Mouse (Mus musculus) liver, embryonic 13.5 days (tissue): ENCODE measurements at regions not wholly inside any gene's neighbourhood (a gene's known extent, or its start where the extent isn't known, plus 50 kb on each side); places are given as distances from the start of the nearest gene placed in this dataset.

Source experiments
- ATAC-seq: fragments of 200-750 bp; cut with Nextera tagmentation; 2 replicates; pipeline ENCODE4 v1.8.0; 2017; ENCODE audit warnings: low read depth, mild to moderate bottlenecking, moderate number of reproducible peaks, moderate library complexity
- DNase-seq: peaks from one replicate; pipeline ENCODE4 v3.0.0; 2022
- H3K27ac ChIP-seq: fragments of 300-500 bp; sonication (generic); 2 replicates; pipeline ENCODE4 v1.5.1; 2015; ENCODE audit warnings: moderate library complexity, mild to moderate bottlenecking, inconsistent platforms
- H3K27me3 ChIP-seq: fragments of 300-500 bp; sonication (generic); 2 replicates; pipeline ENCODE4 v1.6.1; 2015; ENCODE audit warnings: mild to moderate bottlenecking, inconsistent platforms
- H3K36me3 ChIP-seq: fragments of 300-500 bp; sonication (generic); 2 replicates; pipeline ENCODE4 v1.6.1; 2015; ENCODE audit warnings: mild to moderate bottlenecking, inconsistent platforms
- H3K4me1 ChIP-seq: fragments of 300-500 bp; sonication (generic); replicated peaks from 2 replicates; pipeline ENCODE4 v1.6.1; 2015; ENCODE audit warnings: inconsistent platforms
- H3K4me2 ChIP-seq: fragments of 300-500 bp; sonication (generic); 2 replicates; pipeline ENCODE4 v1.6.1; 2015; ENCODE audit warnings: inconsistent platforms, mild to moderate bottlenecking, moderate library complexity
- H3K4me3 ChIP-seq: fragments of 300-500 bp; sonication (generic); replicated peaks from 2 replicates; pipeline ENCODE4 v1.5.1; 2015; ENCODE audit warnings: mild to moderate bottlenecking, inconsistent platforms
- H3K9ac ChIP-seq: fragments of 300-500 bp; sonication (generic); 2 replicates; pipeline ENCODE4 v1.6.1; 2015; ENCODE audit warnings: mild to moderate bottlenecking, inconsistent platforms
- H3K9me3 ChIP-seq: fragments of 300-500 bp; sonication (generic); replicated peaks from 2 replicates; pipeline ENCODE4 v1.6.1; 2016; ENCODE audit warnings: inconsistent platforms
- WGBS: fragments of 180-500 bp; shearing (Covaris S2); methylation state at CpG from one replicate; pipeline ENCODE4 v1.1.7; 2015; ENCODE audit not compliant: insufficient replicate concordance; 5-methylcytosine and 5-hydroxymethylcytosine counted together

- Histone ChIP-seq H3K9me3 (no peaks in the 10 kb centered on the region), H3K9ac (no peak overlapping the region), H3K4me1 (no peaks in the 10 kb centered on the region), H3K4me2 (no peak overlapping the region), H3K4me3 (no peak overlapping the region), H3K36me3 (no peaks in the 10 kb centered on the region), H3K27ac (no peak overlapping the region), H3K27me3 (no peaks in the 10 kb centered on the region)
- no peak for DNase-seq
- ATAC-seq = no peak
- 77% methylated on average over 7 of the region's 7 CpGs for WGBS
Observed at GRCm38 (mm10) chr14:105706756-105707155, 189.9 kb downstream of the Spry2 start.

- no peaks in the 10 kb centered on the region for H3K9me3 ChIP-seq
- no peak for ATAC-seq
- no peaks in the 10 kb centered on the region for H3K36me3 ChIP-seq
- no peaks in the 10 kb centered on the region for H3K4me1 ChIP-seq
- no peak overlapping the region for H3K4me2 ChIP-seq
- 38% methylated on average over 1 of the region's 1 CpGs for whole genome bisulfite sequencing
- no peak for DNase-seq
- no peak overlapping the region for H3K27ac ChIP-seq
- no peak overlapping the region for H3K9ac ChIP-seq
- H3K4me3 ChIP-seq = no peak overlapping the region
- no peaks in the 10 kb centered on the region for H3K27me3 ChIP-seq
Observed at GRCm38 (mm10) chr14:105698616-105699015, 198.0 kb downstream of the Spry2 start.

- no peak for DNase-seq
- H3K9me3 ChIP-seq = no peaks in the 10 kb centered on the region
- no peak overlapping the region for H3K9ac ChIP-seq
- no peak overlapping the region for H3K4me3 ChIP-seq
- no peak overlapping the region for H3K27ac ChIP-seq
- no peaks in the 10 kb centered on the region for H3K27me3 ChIP-seq
- 67% methylated on average over 1 of the region's 1 CpGs for WGBS
- H3K4me1 ChIP-seq = no peaks in the 10 kb centered on the region
- no peaks in the 10 kb centered on the region for H3K36me3 ChIP-seq
- no peak for ATAC-seq
- no peak overlapping the region for H3K4me2 ChIP-seq
Observed at GRCm38 (mm10) chr14:105698086-105698485, 198.5 kb downstream of the Spry2 start.

- no peaks in the 10 kb centered on the region for H3K4me1 ChIP-seq
- ATAC-seq (no peak), DNase-seq (no peak)
- no peaks in the 10 kb centered on the region for H3K27me3 ChIP-seq
- H3K9ac ChIP-seq = no peak overlapping the region
- no peak overlapping the region for H3K27ac ChIP-seq
- H3K4me3 ChIP-seq = no peak overlapping the region
- H3K4me2 ChIP-seq = no peak overlapping the region
- H3K36me3 ChIP-seq = no peaks in the 10 kb centered on the region
- WGBS = 74% methylated on average over 13 of the region's 13 CpGs
- no peaks in the 10 kb centered on the region for H3K9me3 ChIP-seq
Observed at GRCm38 (mm10) chr14:105697398-105697797, 199.2 kb downstream of the Spry2 start.

- Histone ChIP-seq H3K4me3 (no peak overlapping the region), H3K9me3 (no peaks in the 10 kb centered on the region), H3K9ac (no peak overlapping the region), H3K27ac (no peak overlapping the region), H3K36me3 (no peaks in the 10 kb centered on the region), H3K4me2 (no peak overlapping the region), H3K4me1 (no peaks in the 10 kb centered on the region), H3K27me3 (no peaks in the 10 kb centered on the region)
- no peak for DNase-seq
- no peak for ATAC-seq
Observed at GRCm38 (mm10) chr14:105694969-105695368, 201.7 kb downstream of the Spry2 start.

GRCm38 (mm10) chr14:105693713-105694112, 202.9 kb downstream of the Spry2 start:
- 35% methylated on average over 4 of the region's 4 CpGs for WGBS
- Histone ChIP-seq H3K4me2 (no peak overlapping the region), H3K27ac (no peak overlapping the region), H3K4me1 (no peaks in the 10 kb centered on the region), H3K36me3 (no peaks in the 10 kb centered on the region), H3K27me3 (no peaks in the 10 kb centered on the region), H3K9me3 (no peaks in the 10 kb centered on the region), H3K9ac (no peak overlapping the region), H3K4me3 (no peak overlapping the region)
- DNase-seq = no peak
- no peak for ATAC-seq

GRCm38 (mm10) chr14:105684826-105685465, 211.7 kb downstream of the Spry2 start:
- DNase-seq (no peak), ATAC-seq (no peak)
- no peak overlapping the region for H3K4me2 ChIP-seq
- H3K9me3 ChIP-seq = no peaks in the 10 kb centered on the region
- H3K36me3 ChIP-seq = no peaks in the 10 kb centered on the region
- no peak overlapping the region for H3K27ac ChIP-seq
- no peaks in the 10 kb centered on the region for H3K27me3 ChIP-seq
- WGBS = 62% methylated on average over 11 of the region's 11 CpGs
- H3K4me3 ChIP-seq = no peak overlapping the region
- no peaks in the 10 kb centered on the region for H3K4me1 ChIP-seq
- no peak overlapping the region for H3K9ac ChIP-seq

- no peak for ATAC-seq
- WGBS = 64% methylated on average over 2 of the region's 2 CpGs
- no peaks in the 10 kb centered on the region for H3K27me3 ChIP-seq
- no peak overlapping the region for H3K4me3 ChIP-seq
- H3K4me2 ChIP-seq = no peak overlapping the region
- no peak for DNase-seq
- H3K9me3 ChIP-seq = no peaks in the 10 kb centered on the region
- no peaks in the 10 kb centered on the region for H3K36me3 ChIP-seq
- no peak overlapping the region for H3K9ac ChIP-seq
- H3K4me1 ChIP-seq = no peaks in the 10 kb centered on the region
- no peak overlapping the region for H3K27ac ChIP-seq
Observed at GRCm38 (mm10) chr14:105684329-105684728, 212.3 kb downstream of the Spry2 start.

- ATAC-seq = no peak
- Histone ChIP-seq H3K4me1 (no peaks in the 10 kb centered on the region), H3K27ac (no peak overlapping the region), H3K9ac (no peak overlapping the region), H3K27me3 (no peaks in the 10 kb centered on the region), H3K9me3 (no peaks in the 10 kb centered on the region), H3K4me2 (no peak overlapping the region), H3K4me3 (no peak overlapping the region), H3K36me3 (no peaks in the 10 kb centered on the region)
- DNase-seq = no peak
- 30% methylated on average over 4 of the region's 4 CpGs for WGBS
Observed at GRCm38 (mm10) chr14:105676646-105676930, 220.0 kb downstream of the Spry2 start.

GRCm38 (mm10) chr14:105675801-105676645, 220.6 kb downstream of the Spry2 start:
- no peak for DNase-seq
- no peak overlapping the region for H3K27ac ChIP-seq
- H3K4me2 ChIP-seq = no peak overlapping the region
- H3K4me1 ChIP-seq = no peaks in the 10 kb centered on the region
- no peaks in the 10 kb centered on the region for H3K27me3 ChIP-seq
- ATAC-seq = no peak
- no peaks in the 10 kb centered on the region for H3K36me3 ChIP-seq
- no peak overlapping the region for H3K4me3 ChIP-seq
- WGBS = 50% methylated on average over 13 of the region's 13 CpGs
- H3K9ac ChIP-seq = no peak overlapping the region
- H3K9me3 ChIP-seq = no peaks in the 10 kb centered on the region

GRCm38 (mm10) chr14:105675006-105675405, 221.6 kb downstream of the Spry2 start:
- Histone ChIP-seq H3K4me2 (no peak overlapping the region), H3K27me3 (no peaks in the 10 kb centered on the region), H3K36me3 (no peaks in the 10 kb centered on the region), H3K9me3 (no peaks in the 10 kb centered on the region), H3K4me1 (no peaks in the 10 kb centered on the region), H3K9ac (no peak overlapping the region), H3K4me3 (no peak overlapping the region), H3K27ac (no peak overlapping the region)
- DNase-seq (no peak), ATAC-seq (no peak)

GRCm38 (mm10) chr14:105668969-105669368, 227.7 kb downstream of the Spry2 start:
- WGBS = 10% methylated on average over 11 of the region's 11 CpGs
- Histone ChIP-seq H3K9ac (no peak overlapping the region), H3K27ac (no peak overlapping the region), H3K4me2 (no peak overlapping the region), H3K4me1 (no peaks in the 10 kb centered on the region), H3K36me3 (no peaks in the 10 kb centered on the region), H3K27me3 (no peaks in the 10 kb centered on the region), H3K9me3 (no peaks in the 10 kb centered on the region), H3K4me3 (no peak overlapping the region)
- DNase-seq = no peak
- ATAC-seq = no peak
